Mouse (Mus musculus) cerebellum, postnatal 36 days (tissue): ENCODE results near the gene Rnf11.
"Not testable (repeated sequence)": the region's sequence is repeated elsewhere in the genome, so short reads cannot be mapped to it uniquely, and the experiment has no call there.

Experiments used
- DNase-seq, 2 experiments: peaks; one replicate each; pipeline ENCODE4 v3.0.0; 2021 to 2022; ENCODE audit warnings: mixed read lengths in 2 of 2

The Rnf11 gene

DNA sequence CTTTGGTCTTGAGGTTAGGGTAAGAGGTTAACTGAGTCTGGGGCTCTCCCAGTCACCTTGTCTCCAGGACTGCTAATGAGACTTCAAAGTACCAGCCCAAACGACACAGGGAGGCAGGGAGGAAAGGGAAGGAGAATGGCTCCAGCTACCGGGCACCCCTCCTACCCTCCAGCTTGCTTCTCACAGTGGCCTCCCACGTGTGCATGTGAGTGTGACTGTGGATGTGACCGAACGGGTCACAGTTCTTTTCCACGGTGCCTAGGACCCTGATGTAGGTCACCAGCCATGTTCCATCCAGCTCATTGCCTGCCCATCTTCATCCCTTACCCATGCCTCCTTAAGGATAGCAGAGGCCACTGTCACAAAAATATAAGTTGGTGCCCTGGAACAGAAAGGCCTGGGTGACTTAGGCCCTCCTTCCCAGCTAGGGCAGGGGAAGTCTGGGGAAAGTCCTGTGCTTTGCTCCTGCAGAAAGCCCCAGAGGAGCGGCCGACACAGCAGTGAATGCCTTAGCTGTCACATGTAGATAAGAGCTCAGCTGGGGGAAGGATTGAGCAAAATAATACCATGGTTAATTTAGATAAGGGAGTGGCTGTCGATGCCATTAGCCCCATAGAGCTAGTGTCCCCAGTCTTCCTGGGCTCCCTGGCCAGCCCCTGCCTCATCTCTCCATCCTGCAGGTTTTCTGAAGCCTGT, 73.7 kb downstream of the Rnf11 start:
- DNase-seq: no peak

DNA sequence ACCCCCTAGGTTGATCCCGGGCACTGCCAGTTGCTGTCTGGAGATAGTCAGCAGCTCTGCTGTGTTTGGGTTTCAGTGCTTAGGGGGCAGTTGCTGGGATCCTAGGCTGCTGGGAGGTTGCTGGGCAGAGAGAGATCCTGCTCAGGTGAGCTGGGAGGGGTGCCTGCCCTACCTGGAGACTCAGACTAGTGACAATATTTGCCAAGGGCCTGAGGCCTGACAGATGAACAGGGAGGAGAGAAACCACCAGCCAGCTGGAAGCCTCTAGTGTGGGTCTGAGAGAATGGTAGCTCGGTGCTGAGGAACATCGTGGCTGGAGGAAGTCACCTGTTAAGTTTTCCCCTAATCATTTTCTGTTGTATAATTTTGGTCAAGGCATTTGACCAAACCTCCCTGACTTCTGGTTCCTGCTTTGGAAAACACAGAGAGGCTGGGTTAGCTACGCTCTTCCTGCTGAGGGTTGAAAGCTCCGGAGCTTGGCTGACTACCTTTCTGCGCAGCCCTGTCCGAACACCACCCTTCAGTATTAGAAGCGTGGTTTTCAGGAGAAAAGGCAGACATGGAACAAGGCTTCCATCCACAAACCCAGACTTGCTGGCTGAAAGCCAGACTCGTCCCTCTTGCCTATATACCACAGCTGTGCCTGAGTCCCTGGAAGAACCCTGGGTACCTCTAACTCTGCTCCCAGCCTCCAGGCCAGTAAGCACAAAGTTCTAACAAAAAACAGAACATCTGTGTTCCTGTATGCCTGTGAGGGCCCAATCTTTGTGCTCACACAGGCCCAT, 76.6 kb downstream of the Rnf11 start:
- peak; percentile 37 to 38 for DNase-seq

DNA sequence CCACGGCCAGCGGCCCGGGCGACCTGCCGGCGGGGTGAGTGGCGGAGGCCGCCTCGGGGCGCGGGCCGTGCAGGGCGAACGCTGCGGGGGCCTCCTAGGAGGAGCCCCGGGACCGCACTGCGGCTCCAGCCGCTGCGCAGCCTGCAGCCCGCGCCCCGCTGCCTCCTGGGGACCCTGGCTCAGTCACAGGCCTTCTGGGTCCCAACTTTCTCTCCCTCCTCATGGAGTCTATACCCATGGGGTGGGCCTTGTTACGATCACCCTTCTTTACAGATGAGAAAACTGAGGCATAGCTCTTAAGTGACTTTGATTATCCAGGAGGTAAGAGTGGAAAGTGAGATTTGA, 77.4 kb downstream of the Rnf11 start:
- no peak for DNase-seq

DNA sequence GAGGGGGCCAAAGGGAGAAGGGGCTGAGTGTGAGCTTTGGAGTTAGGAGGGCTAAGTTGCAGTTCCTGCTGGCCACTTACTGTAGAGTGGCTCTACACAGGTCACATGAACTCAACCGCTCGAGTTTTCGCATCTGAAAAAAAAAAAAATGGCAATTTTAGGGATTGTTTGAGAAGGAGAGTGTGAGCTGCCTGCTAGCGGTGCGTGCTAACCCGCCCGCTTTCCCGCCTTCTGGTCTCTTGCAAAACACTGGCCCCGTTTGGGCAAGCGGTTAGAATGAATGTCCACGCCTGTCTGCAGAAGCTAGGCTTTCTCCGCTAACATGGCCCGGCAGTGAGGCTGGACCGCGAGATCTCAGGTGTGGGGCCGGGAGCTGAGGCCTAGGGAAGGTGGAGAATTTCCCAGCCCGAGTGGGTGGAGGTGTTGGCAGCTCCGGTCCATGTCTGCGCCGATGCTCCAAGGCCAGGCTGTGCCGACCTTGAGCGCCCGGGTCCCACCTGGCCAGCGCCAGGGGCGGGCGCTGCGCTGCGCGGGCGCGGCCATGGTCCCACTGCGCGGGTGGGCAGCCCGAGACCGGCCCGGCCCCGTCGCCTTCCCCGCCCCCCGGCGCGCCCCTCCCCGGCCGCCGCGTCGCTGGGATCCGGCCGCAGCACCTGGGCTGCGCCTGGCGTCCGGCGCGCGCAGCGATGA, 77.9 kb downstream of the Rnf11 start, which contains the start of gene Ttc39a:
Gene Ttc39a (plus strand): TSS at position 138 of the 690 bp plus-strand sequence.
- peak; percentile 70 for DNase-seq

DNA sequence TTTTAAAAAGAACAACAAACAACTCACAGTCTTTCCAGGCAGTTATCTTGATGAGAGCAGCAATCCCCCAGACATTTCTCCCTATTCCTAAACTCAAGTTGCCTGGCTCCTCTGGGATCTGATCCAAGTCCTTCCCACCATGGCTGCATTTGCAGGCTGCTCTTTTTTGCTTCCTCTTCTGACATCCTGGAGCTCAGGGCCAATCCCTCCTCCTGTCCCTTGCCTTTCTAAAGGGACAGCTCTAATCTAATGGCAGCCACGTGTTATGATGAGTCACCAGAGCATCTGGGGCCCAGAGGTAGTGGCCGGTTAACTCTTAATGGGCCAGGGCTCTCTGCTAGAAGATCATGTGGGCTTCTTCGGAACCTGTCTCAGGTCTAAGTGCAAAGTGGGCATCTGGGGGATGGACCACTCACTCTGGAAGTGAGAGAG, 78.5 kb downstream of the Rnf11 start:
- DNase-seq: peak; percentile 47 to 54

DNA sequence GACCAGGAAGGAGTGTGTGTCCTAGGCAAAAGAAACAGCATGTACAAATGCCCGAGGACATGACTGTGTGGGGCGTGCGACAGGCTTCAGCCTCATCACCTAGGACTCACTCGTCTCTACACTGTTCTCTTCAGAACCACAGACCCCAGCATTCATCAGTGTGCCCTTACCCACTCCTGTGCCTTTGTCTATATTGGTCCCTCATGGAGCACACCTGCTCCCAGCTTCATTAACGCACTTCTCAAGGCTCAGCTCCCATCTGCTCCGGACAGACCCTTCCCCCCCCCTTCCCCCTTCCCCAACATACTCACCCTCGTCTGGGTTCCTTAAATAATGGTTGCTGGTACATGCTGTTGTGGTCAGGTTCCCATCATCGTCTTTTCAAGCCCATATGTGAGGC, 79.1 kb downstream of the Rnf11 start:
- no peak for DNase-seq

DNA sequence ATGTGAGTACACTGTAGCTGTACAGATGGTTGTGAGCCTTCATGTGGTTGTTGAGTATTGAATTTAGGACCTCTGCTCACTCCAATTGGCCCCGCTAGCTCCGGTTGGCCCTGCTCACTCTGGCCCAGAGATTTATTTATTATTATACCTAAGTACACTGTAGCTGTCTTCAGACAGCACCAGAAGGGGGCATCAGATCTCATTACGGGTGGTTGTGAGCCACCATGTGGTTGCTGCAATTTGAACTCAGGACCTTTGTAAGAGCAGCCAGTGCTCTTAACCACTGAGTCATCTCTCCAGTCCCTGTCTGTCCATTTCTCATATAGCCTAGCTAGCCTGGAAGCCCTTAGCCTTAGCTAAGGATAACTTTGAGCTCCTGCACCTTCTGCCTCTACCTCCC, 79.6 kb downstream of the Rnf11 start:
- not testable (repeated sequence) for DNase-seq

DNA sequence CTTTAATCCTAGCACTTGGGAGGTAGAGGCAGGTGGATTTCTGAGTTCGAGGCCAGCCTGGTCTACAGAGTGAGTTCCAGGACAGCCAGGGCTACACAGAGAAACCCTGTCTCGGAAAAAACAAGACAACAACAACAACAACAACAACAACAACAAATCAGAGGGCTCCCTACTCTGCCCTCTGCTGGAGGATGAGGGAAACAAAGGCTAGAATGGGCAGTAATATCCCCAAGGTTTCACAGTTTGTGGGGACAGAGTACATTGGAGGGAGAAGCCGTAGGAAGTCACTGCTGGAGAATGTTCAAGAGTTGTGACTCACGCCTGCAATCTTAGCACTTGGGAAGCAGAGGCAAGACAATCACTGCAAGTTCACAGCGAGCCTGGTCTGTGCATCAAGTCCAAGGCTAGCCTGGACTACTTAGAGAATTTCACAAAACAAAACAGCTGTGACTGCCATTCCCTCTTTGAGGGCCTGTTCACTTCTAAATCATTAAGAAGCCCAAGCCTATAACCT, 83.3 kb downstream of the Rnf11 start:
- no peak for DNase-seq
